Mouse (Mus musculus): Measurements from ENCODE around the gene Naif1. TPM values are rescaled to one million over a fixed set of nuclear protein-coding genes. Genes with fewer than 3 reads are reported as not detected.

Naif1 gene
- polyA plus RNA-seq, 1 experiment from 2014 or later, result 4.4 TPM

DNA sequence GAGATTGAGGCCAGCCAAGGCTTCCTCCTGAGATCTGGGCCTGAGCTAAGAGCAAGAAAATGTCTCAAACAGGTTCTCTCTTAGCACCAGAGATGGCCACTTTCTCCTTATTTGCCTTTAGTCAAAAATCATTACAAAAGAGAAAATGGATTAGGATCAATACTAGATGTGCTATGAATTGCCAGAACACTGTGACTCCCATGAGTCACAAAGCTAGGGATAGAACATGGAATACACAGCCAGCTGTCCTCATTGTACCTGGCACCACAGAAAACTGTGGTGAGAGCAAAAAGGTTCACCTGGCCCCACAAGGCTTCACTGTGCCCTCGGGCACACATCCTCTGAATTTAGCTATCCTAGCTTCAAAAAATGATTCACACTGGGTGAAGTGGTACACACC lies 1.8 kb upstream of the Naif1 start:
- no peak for ATAC-seq (ENCODE audit: low FRiP score)
- H3K4me3 ChIP-seq (replicated peaks), result no peak overlapping the region
- H3K36me3 ChIP-seq, result no peaks in the 10 kb centered on the region
- H3K4me2 ChIP-seq, result no peak overlapping the region
- H3K9me3 ChIP-seq (replicated peaks), result no peaks in the 10 kb centered on the region
- H3K27me3 ChIP-seq (replicated peaks), result no peaks in the 10 kb centered on the region
- no peak overlapping the region for H3K27ac ChIP-seq (replicated peaks)
- 97% methylated on average over 1 of the region's 1 CpGs for WGBS
- no peak overlapping the region for H3K9ac ChIP-seq (replicated peaks)
- H3K4me1 ChIP-seq, result peaks cover 40% of the 10 kb centered on the region

- Histone ChIP-seq H3K27ac (replicated peaks) (peak within 1 kb of the TSS; percentile 96), H3K9ac (replicated peaks) (peak within 1 kb of the TSS; percentile 75), H3K9me3 (replicated peaks) (no peaks in the 10 kb centered on the region), H3K4me1 (peaks cover 42% of the 10 kb centered on the region), H3K36me3 (peaks cover 3% of the 10 kb centered on the region; the same call in 1 of the 2 replicates), H3K4me2 (peak within 1 kb of the TSS; percentile 79), H3K27me3 (replicated peaks) (no peaks in the 10 kb centered on the region), H3K4me3 (replicated peaks) (peak within 1 kb of the TSS; percentile 81)
- under 1% methylated on average over 103 of the region's 103 CpGs for WGBS
- ATAC-seq (ENCODE audit: low FRiP score), result peak; percentile 94
Measured at GRCm38 (mm10) chr2:32450881-32451844, 906 bp downstream of the Naif1 start, which contains the start of gene Slc25a25. Gene Slc25a25 (minus strand): TSS chr2:32451445.

DNA sequence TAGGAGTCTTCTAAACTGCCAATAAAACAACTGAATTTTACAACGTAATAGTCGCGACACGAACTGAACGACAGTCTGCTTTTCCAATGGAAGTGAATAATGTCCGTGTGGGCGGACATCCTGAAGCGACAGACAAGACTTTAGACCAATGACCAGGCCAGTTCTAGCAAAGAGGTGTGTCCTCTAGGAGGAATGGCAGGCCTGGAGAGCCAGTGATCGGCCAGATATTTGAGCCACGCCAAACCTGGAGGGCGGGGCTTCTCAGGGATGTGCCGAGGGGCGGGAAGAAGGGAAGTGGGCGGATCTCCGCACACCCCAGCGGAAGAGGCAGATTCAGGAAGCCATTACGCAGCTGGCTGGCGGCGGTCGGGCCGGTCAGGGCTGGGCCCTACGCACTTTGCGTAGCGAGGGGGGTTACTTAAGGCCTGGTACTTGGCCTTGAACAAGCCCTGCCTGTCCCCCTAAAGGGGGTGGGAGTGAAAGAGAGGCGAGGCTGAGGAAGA lies 1.7 kb downstream of the Naif1 start:
- Histone ChIP-seq H3K27ac (replicated peaks) (peak overlapping the region; percentile 96), H3K36me3 (peaks cover 6% of the 10 kb centered on the region; the same call in 1 of the 2 replicates), H3K9ac (replicated peaks) (peak overlapping the region; percentile 49), H3K9me3 (replicated peaks) (no peaks in the 10 kb centered on the region), H3K4me2 (peak overlapping the region; percentile 79), H3K27me3 (replicated peaks) (no peaks in the 10 kb centered on the region), H3K4me1 (peaks cover 39% of the 10 kb centered on the region), H3K4me3 (replicated peaks) (peak overlapping the region; percentile 81)
- under 1% methylated on average over 25 of the region's 25 CpGs for WGBS
- peak; percentile 95 for ATAC-seq (ENCODE audit: low FRiP score)

- peak overlapping the region; percentile 81 for H3K4me3 ChIP-seq (replicated peaks)
- 97% methylated on average over 16 of the region's 16 CpGs for WGBS
- no peak for ATAC-seq (ENCODE audit: low FRiP score)
- peaks cover 6% of the 10 kb centered on the region; the same call in 1 of the 2 replicates for H3K36me3 ChIP-seq
- H3K27ac ChIP-seq (replicated peaks), result peak overlapping the region; percentile 72
- peak overlapping the region; percentile 79 for H3K4me2 ChIP-seq
- no peaks in the 10 kb centered on the region for H3K27me3 ChIP-seq (replicated peaks)
- H3K9me3 ChIP-seq (replicated peaks), result no peaks in the 10 kb centered on the region
- H3K4me1 ChIP-seq, result peaks cover 38% of the 10 kb centered on the region
- H3K9ac ChIP-seq (replicated peaks), result no peak overlapping the region; the same call in 1 of the 2 replicates
Measured at GRCm38 (mm10) chr2:32452441-32452971, 2.2 kb downstream of the Naif1 start.

GRCm38 (mm10) chr2:32453641-32454303 lies 3.5 kb downstream of the Naif1 start:
- Histone ChIP-seq H3K4me2 (no peak overlapping the region; the same call in 1 of the 2 replicates), H3K36me3 (peaks cover 6% of the 10 kb centered on the region; the same call in 1 of the 2 replicates), H3K4me1 (peaks cover 30% of the 10 kb centered on the region), H3K27me3 (replicated peaks) (no peaks in the 10 kb centered on the region), H3K27ac (replicated peaks) (no peak overlapping the region), H3K4me3 (replicated peaks) (no peak overlapping the region), H3K9ac (replicated peaks) (no peak overlapping the region), H3K9me3 (replicated peaks) (no peaks in the 10 kb centered on the region)
- 90% methylated on average over 5 of the region's 5 CpGs for WGBS
- no peak for ATAC-seq (ENCODE audit: low FRiP score)

GRCm38 (mm10) chr2:32454633-32455032 lies 4.4 kb downstream of the Naif1 start:
- Histone ChIP-seq H3K27me3 (replicated peaks) (no peaks in the 10 kb centered on the region), H3K4me1 (peaks cover 27% of the 10 kb centered on the region), H3K4me3 (replicated peaks) (no peak overlapping the region), H3K27ac (replicated peaks) (no peak overlapping the region), H3K4me2 (no peak overlapping the region), H3K36me3 (peaks cover 6% of the 10 kb centered on the region; the same call in 1 of the 2 replicates), H3K9me3 (replicated peaks) (no peaks in the 10 kb centered on the region), H3K9ac (replicated peaks) (no peak overlapping the region)
- WGBS, result 53% methylated on average over 10 of the region's 10 CpGs
- ATAC-seq (ENCODE audit: low FRiP score), result no peak

DNA sequence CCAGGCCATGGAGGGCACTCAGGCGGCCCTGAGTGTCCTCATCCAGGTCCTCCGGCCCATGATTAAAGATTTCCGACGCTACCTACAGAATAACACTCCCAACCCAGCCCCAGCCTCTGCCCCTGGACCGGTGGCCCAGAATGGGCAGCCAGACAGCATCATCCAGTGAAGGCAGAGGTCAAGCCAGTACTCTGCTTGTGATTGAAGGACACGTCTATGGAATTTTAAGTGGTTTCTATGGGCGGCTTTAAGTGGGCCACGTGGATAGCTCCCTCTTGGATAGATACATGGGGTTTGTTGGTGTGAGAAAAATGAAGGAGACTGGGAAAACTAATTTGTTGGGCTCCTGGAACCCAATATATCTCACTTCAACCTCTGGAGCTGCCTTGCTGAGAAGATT lies 4.8 kb downstream of the Naif1 start:
- ATAC-seq (ENCODE audit: low FRiP score), result no peak
- H3K4me3 ChIP-seq (replicated peaks), result no peak overlapping the region
- H3K9me3 ChIP-seq (replicated peaks), result no peaks in the 10 kb centered on the region
- peaks cover 6% of the 10 kb centered on the region; the same call in 1 of the 2 replicates for H3K36me3 ChIP-seq
- H3K9ac ChIP-seq (replicated peaks), result no peak overlapping the region
- no peak overlapping the region for H3K4me2 ChIP-seq
- peaks cover 22% of the 10 kb centered on the region for H3K4me1 ChIP-seq
- 92% methylated on average over 8 of the region's 8 CpGs for WGBS
- no peak overlapping the region for H3K27ac ChIP-seq (replicated peaks)
- H3K27me3 ChIP-seq (replicated peaks), result no peaks in the 10 kb centered on the region

DNA sequence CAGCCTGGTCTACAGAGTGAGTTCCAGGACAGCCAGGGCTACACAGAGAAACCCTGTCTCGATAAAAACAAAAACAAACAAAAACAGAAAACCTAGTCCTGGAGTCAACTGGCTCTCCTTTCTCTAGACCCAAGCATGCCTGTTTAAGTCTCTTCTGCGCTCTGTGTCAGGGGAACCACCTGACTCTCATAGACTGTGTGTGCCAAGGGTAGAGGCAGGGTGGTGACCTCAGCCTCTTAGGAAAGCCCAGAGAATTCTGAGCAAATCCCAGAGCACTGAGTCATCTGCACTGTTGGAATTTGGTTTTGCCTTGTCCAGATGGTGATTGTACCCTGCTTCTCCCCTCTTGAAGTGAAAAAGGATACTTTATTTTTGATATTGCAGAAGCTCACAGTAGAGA lies 8.0 kb downstream of the Naif1 start:
- Histone ChIP-seq H3K9ac (replicated peaks) (no peak overlapping the region), H3K4me1 (peaks cover 4% of the 10 kb centered on the region; the same call in 1 of the 2 replicates), H3K9me3 (replicated peaks) (no peaks in the 10 kb centered on the region), H3K36me3 (peaks cover 6% of the 10 kb centered on the region; the same call in 1 of the 2 replicates), H3K4me3 (replicated peaks) (no peak overlapping the region), H3K27ac (replicated peaks) (no peak overlapping the region), H3K27me3 (replicated peaks) (no peaks in the 10 kb centered on the region), H3K4me2 (no peak overlapping the region)
- WGBS, result 89% methylated on average over 2 of the region's 2 CpGs
- ATAC-seq (ENCODE audit: low FRiP score), result no peak

DNA sequence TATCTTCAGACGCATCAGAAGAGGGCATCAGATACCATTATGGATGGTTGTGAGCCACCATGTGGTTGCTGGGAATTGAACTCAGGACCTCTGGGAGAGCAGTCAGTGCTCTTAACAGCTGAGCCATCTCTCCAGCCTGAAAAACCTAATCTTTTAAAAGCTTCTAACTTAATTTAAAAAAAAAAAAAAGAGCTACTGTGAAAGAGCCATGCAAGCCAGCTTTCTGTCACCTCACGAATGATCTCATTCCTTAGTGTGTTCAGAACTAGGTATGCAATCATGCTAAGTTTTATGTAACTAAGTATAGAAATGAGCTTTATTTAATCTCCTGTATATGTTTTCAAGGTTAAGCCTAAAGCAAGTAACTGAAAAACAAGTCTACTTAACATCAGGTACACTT lies 9.4 kb downstream of the Naif1 start:
- Histone ChIP-seq H3K9ac (replicated peaks) (no peak overlapping the region), H3K4me1 (no peaks in the 10 kb centered on the region), H3K36me3 (peaks cover 6% of the 10 kb centered on the region; the same call in 1 of the 2 replicates), H3K4me3 (replicated peaks) (no peak overlapping the region), H3K27me3 (replicated peaks) (no peaks in the 10 kb centered on the region), H3K4me2 (no peak overlapping the region), H3K9me3 (replicated peaks) (no peaks in the 10 kb centered on the region), H3K27ac (replicated peaks) (no peak overlapping the region)
- 97% methylated on average over 2 of the region's 2 CpGs for WGBS
- ATAC-seq (ENCODE audit: low FRiP score), result no peak

GRCm38 (mm10) chr2:32463773-32464172 lies 13.5 kb downstream of the Naif1 start:
- no peak overlapping the region for H3K27ac ChIP-seq (replicated peaks)
- no peaks in the 10 kb centered on the region for H3K4me1 ChIP-seq
- WGBS, result 69% methylated on average over 2 of the region's 2 CpGs
- ATAC-seq (ENCODE audit: low FRiP score), result no peak
- H3K36me3 ChIP-seq, result no peaks in the 10 kb centered on the region
- H3K9me3 ChIP-seq (replicated peaks), result no peaks in the 10 kb centered on the region
- H3K27me3 ChIP-seq (replicated peaks), result no peaks in the 10 kb centered on the region
- no peak overlapping the region for H3K4me2 ChIP-seq
- H3K9ac ChIP-seq (replicated peaks), result no peak overlapping the region
- H3K4me3 ChIP-seq (replicated peaks), result no peak overlapping the region

DNA sequence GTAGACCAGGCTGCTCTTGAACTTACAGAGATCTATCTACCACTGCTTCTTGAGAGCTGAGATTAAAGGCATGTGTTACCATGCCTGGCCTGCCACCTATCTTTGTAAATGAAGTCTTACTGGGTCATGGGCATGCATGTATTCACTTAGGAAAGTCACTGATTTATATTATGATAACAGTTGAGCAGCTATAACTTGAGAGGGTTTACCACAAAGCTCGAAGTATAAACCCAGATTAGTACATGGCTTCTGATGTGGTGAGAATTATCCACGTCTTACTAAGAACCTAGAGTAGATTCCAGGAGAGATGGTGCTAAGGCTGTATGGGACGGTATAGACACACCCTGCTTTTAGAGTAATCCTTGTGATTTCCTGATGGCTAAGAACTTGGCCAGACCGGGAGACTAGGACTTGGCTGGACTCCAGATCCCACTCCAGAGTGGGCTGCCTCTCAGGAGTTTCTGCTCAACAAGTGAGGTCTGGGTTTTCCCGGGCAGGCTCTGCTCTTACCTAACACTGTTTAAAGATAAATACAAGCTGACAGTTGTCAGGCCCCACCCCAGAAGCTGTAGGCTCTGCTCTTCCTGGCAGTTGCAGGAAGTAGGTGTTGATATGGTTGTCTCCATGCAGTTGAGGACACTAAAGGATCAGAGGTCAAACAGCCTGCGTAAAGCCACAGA lies 14.1 kb downstream of the Naif1 start:
- 73% methylated on average over 6 of the region's 6 CpGs for WGBS
- Histone ChIP-seq H3K4me3 (replicated peaks) (no peak overlapping the region), H3K4me1 (no peaks in the 10 kb centered on the region), H3K4me2 (no peak overlapping the region), H3K27me3 (replicated peaks) (no peaks in the 10 kb centered on the region), H3K36me3 (no peaks in the 10 kb centered on the region), H3K9me3 (replicated peaks) (no peaks in the 10 kb centered on the region), H3K9ac (replicated peaks) (no peak overlapping the region), H3K27ac (replicated peaks) (no peak overlapping the region)
- ATAC-seq (ENCODE audit: low FRiP score), result no peak

All from neural tube, embryonic 15.5 days (tissue).